Mouse (Mus musculus): Measurements from ENCODE around the gene Arhgef3.

The Arhgef3 gene

GRCm38 (mm10) chr14:27371669-27372076, 257.0 kb downstream of the Arhgef3 start:
- DNase-seq (ENCODE audit: low read depth, low spot score) = no peak

- DNase-seq (ENCODE audit: low read depth, low spot score) = no peak
These were observed 258.8 kb downstream of the Arhgef3 start for GRCm38 (mm10) chr14:27373498-27373897.

DNA sequence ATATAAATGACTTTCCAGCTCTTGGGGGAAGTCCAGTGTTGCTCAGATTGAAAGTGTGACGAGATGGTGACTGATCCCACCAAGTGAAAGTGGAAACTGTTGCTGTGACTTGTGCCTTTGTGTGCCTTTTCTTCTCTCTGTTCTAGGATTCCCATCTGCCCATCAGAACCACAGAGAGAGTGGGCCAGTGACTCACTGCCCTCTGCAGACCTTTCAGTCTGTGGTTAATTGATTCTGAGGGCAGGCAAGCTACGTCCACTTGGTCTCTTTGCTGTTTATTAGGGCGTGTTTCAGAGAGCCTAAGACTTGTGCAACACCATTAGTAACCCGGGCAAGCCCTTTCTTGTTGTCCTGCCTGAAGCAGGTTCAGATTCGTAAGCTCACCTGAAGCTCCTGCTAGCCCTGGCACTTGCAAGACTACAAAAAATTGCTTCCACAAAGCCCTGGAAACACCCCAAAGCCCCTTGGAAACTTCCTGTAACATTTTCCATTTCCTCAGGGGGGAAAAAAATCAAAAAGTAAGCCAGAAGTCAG, 261.5 kb downstream of the Arhgef3 start:
- no peak for DNase-seq (ENCODE audit: low read depth, low spot score)

GRCm38 (mm10) chr14:27378669-27379068, 264.0 kb downstream of the Arhgef3 start:
- DNase-seq (ENCODE audit: low read depth, low spot score) = no peak

GRCm38 (mm10) chr14:27379404-27379803, 264.7 kb downstream of the Arhgef3 start:
- DNase-seq (ENCODE audit: low read depth, low spot score) = no peak

GRCm38 (mm10) chr14:27381459-27381858, 266.8 kb downstream of the Arhgef3 start:
- no peak for DNase-seq (ENCODE audit: low read depth, low spot score)

DNA sequence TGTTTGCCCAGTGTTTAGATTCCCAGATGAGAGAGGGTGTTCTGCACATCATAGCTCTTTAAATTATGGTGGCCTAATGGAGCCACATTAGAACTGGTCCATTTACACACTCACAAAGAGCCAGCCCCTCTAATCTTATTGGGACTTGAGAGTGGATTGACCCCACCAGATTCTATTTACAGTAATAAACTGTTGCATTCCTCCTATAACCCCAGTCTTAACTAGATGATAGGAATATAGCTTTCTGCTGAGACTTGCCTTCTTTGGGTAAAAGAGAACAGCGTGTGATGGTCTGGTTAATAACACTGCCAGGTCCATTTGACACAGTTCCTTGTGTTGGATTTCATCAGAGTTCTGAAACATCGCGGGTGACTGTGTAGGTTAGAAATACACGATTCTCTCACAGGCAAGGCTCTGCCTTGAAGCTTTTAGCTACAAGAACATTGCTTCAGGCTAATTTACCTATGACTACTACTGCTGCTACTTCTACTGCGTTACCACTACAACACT, 268.7 kb downstream of the Arhgef3 start:
- no peak for DNase-seq (ENCODE audit: low read depth, low spot score)

DNA sequence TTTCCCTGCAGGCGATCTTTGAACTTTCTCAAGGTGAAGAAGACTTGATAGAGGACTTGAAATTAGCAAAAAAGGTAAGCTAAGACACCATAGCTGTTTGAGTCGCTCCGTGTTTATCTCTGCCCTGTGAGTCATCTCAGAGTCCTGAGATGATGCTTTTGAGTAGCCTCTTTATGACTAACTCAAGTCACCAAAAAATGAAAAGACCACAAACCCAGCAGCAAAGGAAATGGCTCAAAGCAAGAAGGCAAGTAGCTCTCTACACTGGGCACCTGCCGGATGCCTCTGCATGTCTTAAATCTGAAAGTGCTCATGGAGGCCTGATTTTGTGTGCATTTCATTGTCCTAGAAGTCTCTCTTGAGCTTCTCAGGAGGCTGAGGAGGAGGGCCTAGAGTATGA, 269.4 kb downstream of the Arhgef3 start:
- DNase-seq (ENCODE audit: low read depth, low spot score) = no peak

DNA sequence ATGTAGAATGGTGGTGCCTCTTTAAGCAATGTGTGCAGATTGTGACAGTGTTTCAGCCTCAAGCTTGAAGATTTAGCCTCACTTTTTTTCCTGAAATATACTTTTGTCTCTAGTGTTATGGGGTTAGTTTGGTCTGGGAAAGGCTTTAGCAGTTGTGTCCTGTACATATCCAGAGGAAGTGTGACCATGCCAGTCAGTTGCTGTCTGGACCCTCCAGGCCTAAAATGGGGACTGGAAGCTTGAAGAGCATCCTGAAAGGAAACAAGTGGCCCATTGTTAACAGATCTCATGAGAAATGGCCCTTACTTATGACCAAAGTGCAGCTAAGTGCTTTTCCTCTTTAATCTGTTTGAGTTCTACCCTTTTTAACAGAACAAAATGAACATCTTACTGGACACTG, 273.9 kb downstream of the Arhgef3 start:
- no peak for DNase-seq (ENCODE audit: low read depth, low spot score)

- no peak for DNase-seq (ENCODE audit: low read depth, low spot score)
These were observed 275.0 kb downstream of the Arhgef3 start for GRCm38 (mm10) chr14:27389722-27390121.

DNA sequence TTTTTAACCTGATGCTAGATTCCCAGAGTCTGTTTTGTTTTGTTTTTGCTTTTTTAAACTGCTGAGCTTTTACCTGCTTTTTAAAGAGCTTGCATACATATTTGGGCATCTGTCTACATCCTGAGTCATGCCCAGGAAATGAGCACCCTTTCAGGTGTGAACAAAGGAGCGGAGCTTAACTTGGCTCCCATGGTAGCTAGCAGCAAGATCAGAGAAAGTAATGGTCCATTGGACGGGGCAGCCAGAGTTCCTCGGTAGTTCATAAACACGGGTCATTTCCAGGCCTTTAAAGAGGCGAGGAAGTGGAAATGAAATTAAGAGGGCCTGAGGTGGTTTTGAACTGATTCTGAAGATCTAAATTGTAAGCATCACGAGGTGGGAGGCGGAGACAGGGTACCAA, 276.0 kb downstream of the Arhgef3 start:
- DNase-seq (ENCODE audit: low read depth, low spot score) = no peak

- DNase-seq (ENCODE audit: low read depth, low spot score) = no peak
These were observed 277.1 kb downstream of the Arhgef3 start for GRCm38 (mm10) chr14:27391776-27392308.

- DNase-seq (ENCODE audit: low read depth, low spot score) = no peak
These were observed 278.0 kb downstream of the Arhgef3 start for GRCm38 (mm10) chr14:27392660-27393059.

DNA sequence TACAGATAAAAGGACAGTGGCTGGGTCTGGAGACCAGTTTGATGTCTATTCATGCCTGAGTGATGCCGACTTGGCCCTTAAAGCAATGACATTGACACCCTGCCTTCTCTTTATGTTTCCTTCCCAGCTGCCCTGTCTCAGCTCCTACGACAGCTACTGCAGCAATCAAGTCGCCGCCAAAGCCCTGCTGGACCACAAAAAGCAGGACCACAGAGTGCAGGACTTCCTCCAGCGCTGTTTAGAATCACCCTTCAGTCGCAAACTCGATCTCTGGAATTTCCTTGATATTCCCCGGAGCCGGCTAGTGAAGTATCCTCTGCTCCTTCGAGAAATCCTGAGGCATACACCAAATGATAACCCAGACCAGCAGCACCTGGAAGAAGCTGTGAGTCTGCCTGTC, 279.1 kb downstream of the Arhgef3 start:
- DNase-seq (ENCODE audit: low read depth, low spot score) = no peak

GRCm38 (mm10) chr14:27396424-27396823, 281.7 kb downstream of the Arhgef3 start:
- no peak for DNase-seq (ENCODE audit: low read depth, low spot score)

DNA sequence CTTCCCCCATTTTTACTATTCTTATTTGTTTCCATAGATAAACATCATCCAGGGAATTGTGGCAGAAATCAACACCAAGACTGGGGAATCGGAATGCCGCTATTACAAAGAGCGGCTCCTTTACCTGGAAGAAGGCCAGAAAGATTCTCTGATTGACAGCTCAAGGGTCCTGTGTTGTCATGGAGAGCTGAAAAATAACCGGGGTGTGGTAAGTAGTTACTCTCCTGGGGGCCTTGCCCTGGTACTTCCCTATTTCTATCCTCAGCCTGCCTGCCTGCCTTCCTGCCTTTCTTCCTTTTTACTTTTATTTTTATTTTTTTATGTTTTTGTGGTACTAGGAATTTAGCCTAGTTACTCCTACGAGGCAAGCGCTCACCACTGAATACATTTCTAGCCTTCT, 282.8 kb downstream of the Arhgef3 start:
- no peak for DNase-seq (ENCODE audit: low read depth, low spot score)

DNA sequence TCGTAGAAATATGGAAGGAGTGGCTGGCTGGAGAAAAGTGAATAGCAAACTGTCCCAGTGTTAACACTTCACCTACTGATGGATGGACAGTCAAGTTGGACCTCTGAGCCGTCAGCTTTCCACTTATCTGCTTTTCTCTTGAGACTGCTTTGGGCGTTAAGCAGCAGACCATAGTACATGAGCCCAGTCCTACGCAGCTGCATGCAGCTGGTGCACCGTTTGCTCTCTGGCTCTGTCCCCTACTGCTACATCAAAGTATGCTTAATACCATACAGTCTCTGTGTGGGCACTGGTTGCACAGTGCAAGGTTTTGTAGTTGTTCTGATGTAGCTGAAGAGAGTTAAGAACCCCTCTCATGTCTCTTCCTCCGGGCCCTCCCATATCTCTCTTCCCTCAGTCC, 285.8 kb downstream of the Arhgef3 start:
- no peak for DNase-seq (ENCODE audit: low read depth, low spot score)

GRCm38 (mm10) chr14:27401717-27402278, 287.1 kb downstream of the Arhgef3 start:
- no peak for DNase-seq (ENCODE audit: low read depth, low spot score)

DNA sequence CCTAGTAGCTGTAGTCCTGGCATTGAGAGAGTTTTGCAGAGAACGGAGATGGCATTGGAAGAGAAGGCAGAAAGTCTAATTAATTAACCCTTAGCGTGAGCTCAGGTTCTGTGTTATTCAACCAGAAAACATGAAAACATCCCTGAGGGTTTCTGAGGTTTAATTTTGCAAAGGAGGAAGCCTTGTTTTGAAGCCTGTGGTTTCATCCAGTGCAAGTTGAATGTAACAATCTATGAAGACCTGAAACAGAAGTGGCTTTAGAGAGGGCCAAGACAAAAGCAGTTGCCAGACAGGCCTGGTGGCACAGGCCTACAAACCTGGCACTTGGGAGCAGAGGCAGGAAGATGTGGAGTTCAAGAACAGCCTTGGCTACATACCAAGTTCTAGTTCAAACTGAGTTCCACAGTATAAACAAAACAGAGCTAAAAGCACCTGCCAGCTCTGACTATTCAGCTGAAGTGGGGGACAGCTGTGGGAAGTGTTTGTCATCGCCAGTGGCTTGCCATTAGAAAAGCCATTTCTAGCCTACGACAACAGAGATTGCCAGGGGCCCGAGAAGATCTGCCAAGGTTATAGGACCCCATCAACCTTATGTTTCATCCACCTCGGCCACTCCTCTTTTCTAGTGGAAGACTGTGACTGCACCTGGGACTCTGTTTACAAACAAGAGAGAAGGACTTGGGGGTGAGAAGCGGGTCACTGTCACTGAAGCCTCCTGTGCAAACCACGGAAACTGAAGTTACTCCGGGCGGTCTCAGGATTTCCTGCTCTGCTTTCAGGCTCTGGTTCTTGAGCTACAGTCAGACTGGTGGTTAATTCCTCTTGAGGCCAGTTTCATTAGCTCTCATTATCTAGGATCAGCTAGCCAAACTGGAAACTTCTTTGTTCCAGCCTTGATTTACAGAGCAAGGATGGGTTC, 287.9 kb downstream of the Arhgef3 start:
- no peak for DNase-seq (ENCODE audit: low read depth, low spot score)

DNA sequence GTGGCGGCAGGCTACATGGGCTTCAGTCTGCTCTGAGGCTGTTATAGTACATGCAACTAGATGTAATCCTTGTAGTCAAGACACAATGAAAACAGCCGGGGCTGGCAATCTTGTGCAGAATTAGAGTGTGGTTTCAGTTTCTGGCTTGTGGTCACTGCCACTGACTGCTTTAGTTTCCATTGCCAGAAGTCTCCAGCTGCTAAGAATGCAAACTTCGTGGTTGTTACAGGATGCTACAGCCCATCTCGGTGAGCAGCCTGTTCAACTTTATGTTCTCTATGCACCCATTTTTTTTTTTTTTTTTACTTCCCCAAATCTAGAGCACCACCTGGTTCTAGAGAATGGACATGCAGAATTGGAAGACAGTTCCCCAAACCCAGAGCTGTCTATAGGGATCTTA, 290.8 kb downstream of the Arhgef3 start:
- no peak for DNase-seq (ENCODE audit: low read depth, low spot score)

GRCm38 (mm10) chr14:27405947-27406346, 291.2 kb downstream of the Arhgef3 start:
- no peak for DNase-seq (ENCODE audit: low read depth, low spot score)

GRCm38 (mm10) chr14:27408240-27408639, 293.5 kb downstream of the Arhgef3 start:
- no peak for DNase-seq (ENCODE audit: low read depth, low spot score)

All from retina, postnatal 7 days (tissue).